Mouse (Mus musculus): Measurements from ENCODE around the gene Slc22a6. TPM values are rescaled to one million over a fixed set of nuclear protein-coding genes. Genes with fewer than 3 reads are reported as not detected.

Slc22a6 gene
- polyA plus RNA-seq, 1 experiment from 2014 or later = 6.6 TPM

- Histone ChIP-seq H3K27me3 (no peaks in the 10 kb centered on the region), H3K4me2 (replicated peaks) (no peak overlapping the region), H3K9me3 (no peaks in the 10 kb centered on the region), H3K4me3 (no peak overlapping the region), H3K36me3 (no peaks in the 10 kb centered on the region), H3K9ac (replicated peaks) (no peak overlapping the region), H3K27ac (replicated peaks) (no peak overlapping the region), H3K4me1 (no peaks in the 10 kb centered on the region)
- no peak for ATAC-seq (replicated peaks)
- WGBS = 83% methylated on average over 2 of the region's 2 CpGs
Observed at GRCm38 (mm10) chr19:8613111-8613510, 4.7 kb upstream of the Slc22a6 start.

GRCm38 (mm10) chr19:8614343-8614742, 3.5 kb upstream of the Slc22a6 start:
- no peak overlapping the region for H3K4me2 ChIP-seq (replicated peaks)
- H3K4me1 ChIP-seq = no peaks in the 10 kb centered on the region
- no peak overlapping the region for H3K27ac ChIP-seq (replicated peaks)
- 46% methylated on average over 2 of the region's 2 CpGs for WGBS
- H3K9ac ChIP-seq (replicated peaks) = no peak overlapping the region
- no peak for ATAC-seq (replicated peaks)
- no peak overlapping the region for H3K4me3 ChIP-seq
- H3K27me3 ChIP-seq = no peaks in the 10 kb centered on the region
- no peaks in the 10 kb centered on the region for H3K36me3 ChIP-seq
- no peaks in the 10 kb centered on the region for H3K9me3 ChIP-seq

- Histone ChIP-seq H3K36me3 (no peaks in the 10 kb centered on the region), H3K9ac (replicated peaks) (no peak overlapping the region), H3K9me3 (no peaks in the 10 kb centered on the region), H3K27me3 (no peaks in the 10 kb centered on the region), H3K4me1 (no peaks in the 10 kb centered on the region), H3K4me2 (replicated peaks) (no peak overlapping the region), H3K27ac (replicated peaks) (no peak overlapping the region), H3K4me3 (no peak overlapping the region)
- WGBS = 75% methylated on average over 4 of the region's 4 CpGs
- ATAC-seq (replicated peaks) = no peak
Observed at GRCm38 (mm10) chr19:8616314-8616713, 1.5 kb upstream of the Slc22a6 start.

GRCm38 (mm10) chr19:8621098-8621497, 3.3 kb downstream of the Slc22a6 start:
- H3K27me3 ChIP-seq = no peaks in the 10 kb centered on the region
- H3K27ac ChIP-seq (replicated peaks) = no peak overlapping the region
- H3K4me2 ChIP-seq (replicated peaks) = no peak overlapping the region
- no peaks in the 10 kb centered on the region for H3K4me1 ChIP-seq
- no peaks in the 10 kb centered on the region for H3K9me3 ChIP-seq
- H3K4me3 ChIP-seq = no peak overlapping the region
- no peak overlapping the region for H3K9ac ChIP-seq (replicated peaks)
- no peaks in the 10 kb centered on the region for H3K36me3 ChIP-seq
- no peak for ATAC-seq (replicated peaks)
- WGBS = 94% methylated on average over 7 of the region's 7 CpGs

- H3K36me3 ChIP-seq = no peaks in the 10 kb centered on the region
- WGBS = 84% methylated on average over 2 of the region's 2 CpGs
- H3K27me3 ChIP-seq = no peaks in the 10 kb centered on the region
- no peak overlapping the region for H3K27ac ChIP-seq (replicated peaks)
- no peak overlapping the region for H3K4me3 ChIP-seq
- H3K4me2 ChIP-seq (replicated peaks) = no peak overlapping the region
- H3K9ac ChIP-seq (replicated peaks) = no peak overlapping the region
- ATAC-seq (replicated peaks) = no peak
- no peaks in the 10 kb centered on the region for H3K9me3 ChIP-seq
- H3K4me1 ChIP-seq = no peaks in the 10 kb centered on the region
Observed at GRCm38 (mm10) chr19:8630249-8630648, 12.4 kb downstream of the Slc22a6 start.

- WGBS = 76% methylated on average over 6 of the region's 6 CpGs
- H3K9ac ChIP-seq (replicated peaks) = no peak overlapping the region
- H3K27me3 ChIP-seq = no peaks in the 10 kb centered on the region
- no peak overlapping the region for H3K4me3 ChIP-seq
- no peaks in the 10 kb centered on the region for H3K9me3 ChIP-seq
- ATAC-seq (replicated peaks) = no peak
- H3K36me3 ChIP-seq = no peaks in the 10 kb centered on the region
- no peaks in the 10 kb centered on the region for H3K4me1 ChIP-seq
- no peak overlapping the region for H3K4me2 ChIP-seq (replicated peaks)
- no peak overlapping the region for H3K27ac ChIP-seq (replicated peaks)
Observed at GRCm38 (mm10) chr19:8630826-8631225, 13.0 kb downstream of the Slc22a6 start.

GRCm38 (mm10) chr19:8632029-8632428, 14.2 kb downstream of the Slc22a6 start:
- H3K4me3 ChIP-seq = no peak overlapping the region
- H3K36me3 ChIP-seq = no peaks in the 10 kb centered on the region
- no peak overlapping the region for H3K4me2 ChIP-seq (replicated peaks)
- H3K9me3 ChIP-seq = no peaks in the 10 kb centered on the region
- H3K4me1 ChIP-seq = no peaks in the 10 kb centered on the region
- no peak overlapping the region for H3K9ac ChIP-seq (replicated peaks)
- no peaks in the 10 kb centered on the region for H3K27me3 ChIP-seq
- ATAC-seq (replicated peaks) = no peak
- 68% methylated on average over 1 of the region's 1 CpGs for WGBS
- H3K27ac ChIP-seq (replicated peaks) = no peak overlapping the region

- H3K9ac ChIP-seq (replicated peaks) = no peak overlapping the region
- no peak overlapping the region for H3K4me3 ChIP-seq
- no peaks in the 10 kb centered on the region for H3K36me3 ChIP-seq
- no peak for ATAC-seq (replicated peaks)
- H3K27ac ChIP-seq (replicated peaks) = no peak overlapping the region
- WGBS = 76% methylated on average over 5 of the region's 5 CpGs
- H3K27me3 ChIP-seq = no peaks in the 10 kb centered on the region
- no peaks in the 10 kb centered on the region for H3K4me1 ChIP-seq
- H3K4me2 ChIP-seq (replicated peaks) = no peak overlapping the region
- H3K9me3 ChIP-seq = no peaks in the 10 kb centered on the region
Observed at GRCm38 (mm10) chr19:8642086-8642485, 24.2 kb downstream of the Slc22a6 start.

- H3K4me1 ChIP-seq = no peaks in the 10 kb centered on the region
Observed at GRCm38 (mm10) chr19:8646393-8646792, 28.6 kb downstream of the Slc22a6 start.

GRCm38 (mm10) chr19:8655833-8656232, 38.0 kb downstream of the Slc22a6 start:
- Histone ChIP-seq H3K4me2 (replicated peaks) (no peak overlapping the region), H3K9me3 (no peaks in the 10 kb centered on the region), H3K4me1 (no peaks in the 10 kb centered on the region), H3K27me3 (no peaks in the 10 kb centered on the region), H3K27ac (replicated peaks) (no peak overlapping the region), H3K36me3 (no peaks in the 10 kb centered on the region), H3K4me3 (no peak overlapping the region), H3K9ac (replicated peaks) (no peak overlapping the region)
- no peak for ATAC-seq (replicated peaks)

More at GRCm38 (mm10) chr19:8646393-8646792, 28.6 kb downstream of the Slc22a6 start:
- H3K4me3 ChIP-seq = no peak overlapping the region
- H3K27me3 ChIP-seq = no peaks in the 10 kb centered on the region
- no peak overlapping the region for H3K9ac ChIP-seq (replicated peaks)
- no peak overlapping the region for H3K27ac ChIP-seq (replicated peaks)
- WGBS = 83% methylated on average over 2 of the region's 2 CpGs
- H3K36me3 ChIP-seq = no peaks in the 10 kb centered on the region
- no peaks in the 10 kb centered on the region for H3K9me3 ChIP-seq
- no peak overlapping the region for H3K4me2 ChIP-seq (replicated peaks)
- no peak for ATAC-seq (replicated peaks)

- no peak for ATAC-seq (replicated peaks)
- Histone ChIP-seq H3K27ac (replicated peaks) (no peak overlapping the region), H3K36me3 (no peaks in the 10 kb centered on the region), H3K4me2 (replicated peaks) (no peak overlapping the region), H3K27me3 (no peaks in the 10 kb centered on the region), H3K4me1 (peaks cover 1% of the 10 kb centered on the region; the same call in 1 of the 2 replicates), H3K4me3 (no peak overlapping the region), H3K9me3 (no peaks in the 10 kb centered on the region), H3K9ac (replicated peaks) (no peak overlapping the region)
- WGBS = 79% methylated on average over 4 of the region's 4 CpGs
Observed at GRCm38 (mm10) chr19:8656341-8656740, 38.5 kb downstream of the Slc22a6 start.

GRCm38 (mm10) chr19:8661821-8662307, 44.0 kb downstream of the Slc22a6 start:
- peak overlapping the region; percentile 63 for H3K9ac ChIP-seq (replicated peaks)
- peak overlapping the region; percentile 95 for H3K4me2 ChIP-seq (replicated peaks)
- H3K27me3 ChIP-seq = no peaks in the 10 kb centered on the region
- H3K4me1 ChIP-seq = peaks cover 33% of the 10 kb centered on the region
- H3K4me3 ChIP-seq = peak overlapping the region; percentile 52
- H3K27ac ChIP-seq (replicated peaks) = peak overlapping the region; percentile 65
- ATAC-seq (replicated peaks) = peak; percentile 30; the same call in 1 of the 2 replicates
- no peaks in the 10 kb centered on the region for H3K36me3 ChIP-seq
- under 1% methylated on average over 35 of the region's 35 CpGs for WGBS
- H3K9me3 ChIP-seq = no peaks in the 10 kb centered on the region

- peak overlapping the region; percentile 95 for H3K4me2 ChIP-seq (replicated peaks)
- ATAC-seq (replicated peaks) = peak; percentile 60
- peak overlapping the region; percentile 65; the same call in 1 of the 2 replicates for H3K27ac ChIP-seq (replicated peaks)
- H3K27me3 ChIP-seq = no peaks in the 10 kb centered on the region
- peak overlapping the region; percentile 63 for H3K9ac ChIP-seq (replicated peaks)
- H3K4me3 ChIP-seq = peak overlapping the region; percentile 52
- H3K4me1 ChIP-seq = peaks cover 33% of the 10 kb centered on the region
- WGBS = 8% methylated on average over 11 of the region's 11 CpGs
- H3K36me3 ChIP-seq = no peaks in the 10 kb centered on the region
- no peaks in the 10 kb centered on the region for H3K9me3 ChIP-seq
Observed at GRCm38 (mm10) chr19:8662337-8662736, 44.5 kb downstream of the Slc22a6 start.
